Mouse (Mus musculus) midbrain, postnatal 0 days (tissue): Measurements from ENCODE around the gene Lias. TPM values are rescaled to one million over a fixed set of nuclear protein-coding genes. Genes with fewer than 3 reads are reported as not detected.

ENCODE experiments used
- ATAC-seq: fragments of 200-750 bp; cut with Nextera tagmentation; 2 replicates; pipeline ENCODE4 v1.8.0; 2017; ENCODE audit warnings: moderate number of reproducible peaks, mild to moderate bottlenecking, moderate TSS enrichment, moderate library complexity; ENCODE audit not compliant: low FRiP score
- DNase-seq: peaks from one replicate; pipeline ENCODE4 v3.0.0-alpha.2; 2015; ENCODE audit warnings: low spot score
- H3K27ac ChIP-seq: fragments of 300-500 bp; sonication (generic); 2 replicates; pipeline ENCODE4 v1.5.1; 2014; ENCODE audit warnings: low read depth, mild to moderate bottlenecking, low read length, mixed read lengths
- H3K27me3 ChIP-seq: fragments of 300-500 bp; sonication (generic); 2 replicates; pipeline ENCODE4 v1.6.1; 2014; ENCODE audit warnings: low read length, control low read depth, mixed read lengths; ENCODE audit not compliant: insufficient read depth
- H3K36me3 ChIP-seq: fragments of 300-500 bp; sonication (generic); 2 replicates; pipeline ENCODE4 v1.6.1; 2014; ENCODE audit warnings: low read length, control low read depth, mixed read lengths; ENCODE audit not compliant: insufficient read depth
- H3K4me1 ChIP-seq: fragments of 300-500 bp; sonication (generic); 2 replicates; pipeline ENCODE4 v1.6.1; 2014; ENCODE audit warnings: mild to moderate bottlenecking, control low read depth, antibody characterized with exemption, low read length, mixed read lengths; ENCODE audit not compliant: insufficient read depth
- H3K4me2 ChIP-seq: fragments of 300-500 bp; sonication (generic); 2 replicates; pipeline ENCODE4 v1.6.1; 2014; ENCODE audit warnings: low read depth, mild to moderate bottlenecking, low read length, mixed read lengths; ENCODE audit not compliant: poor library complexity, severe bottlenecking
- H3K4me3 ChIP-seq: fragments of 300-500 bp; sonication (generic); 2 replicates; pipeline ENCODE4 v1.5.1; 2014; ENCODE audit warnings: low read depth, mild to moderate bottlenecking, low read length, moderate library complexity
- H3K9ac ChIP-seq: fragments of 300-500 bp; sonication (generic); replicated peaks from 2 replicates; pipeline ENCODE4 v1.6.1; 2014; ENCODE audit warnings: mild to moderate bottlenecking, low read length, moderate library complexity, mixed read lengths; ENCODE audit not compliant: poor library complexity, severe bottlenecking
- H3K9me3 ChIP-seq: fragments of 300-500 bp; sonication (generic); 2 replicates; pipeline ENCODE4 v1.6.1; 2016; ENCODE audit warnings: low read length, control low read depth
- CTCF ChIP-seq: IDR thresholded peaks from 2 replicates; pipeline ENCODE4 v1.5.1; 2016; ENCODE audit warnings: antibody characterized with exemption, mild to moderate bottlenecking
- WGBS: fragments of 180-500 bp; shearing (Covaris S2); extraction: QIAGEN DNeasy Blood & Tissue Kit; methylation state at CpG from one replicate; pipeline ENCODE4 v1.1.7; 2014; 5-methylcytosine and 5-hydroxymethylcytosine counted together
- polyA plus RNA-seq: library from polyadenylated mRNA; unstranded; fragments of >200 nt; fragmentation: Nextera tagmentation; extraction: Ambion mirVana; gene quantifications from 2 replicates; pipeline ENCODE4 v1.2.1, GENCODE M21; 2015
- total RNA-seq: library from RNA; depleted of rRNA; stranded (reverse); fragments of >200 nt; gene quantifications from 2 replicates; pipeline ENCODE4 v1.2.3, GENCODE M21; 2014; rRNA removed

Gene Lias
- total RNA-seq (18.6 and 34.3 TPM in 2 replicates), polyA plus RNA-seq (66.2 and 68.4 TPM in 2 replicates)

- Histone ChIP-seq H3K9me3 (no peaks in the 10 kb centered on the region), H3K4me3 (peak within 1 kb of the TSS; percentile 91), H3K4me2 (peak within 1 kb of the TSS; percentile 67), H3K27ac (peak within 1 kb of the TSS; percentile 97), H3K4me1 (no peaks in the 10 kb centered on the region), H3K27me3 (no peaks in the 10 kb centered on the region), H3K36me3 (peaks cover 13% of the 10 kb centered on the region), H3K9ac (peak within 1 kb of the TSS; percentile 99)
- no peak for TF ChIP-seq CTCF
- under 1% methylated on average over 83 of the region's 83 CpGs for WGBS
- DNase-seq: peak; percentile 99
- peak; percentile 98 for ATAC-seq
These were observed at the start of gene Lias, which contains the start of gene Rpl9 for GRCm38 (mm10) chr5:65390648-65391644. Gene Lias (plus strand): TSS chr5:65391497. Gene Rpl9 (minus strand): TSS chr5:65391444.

GRCm38 (mm10) chr5:65348168-65348567 lies 43.1 kb upstream of the Lias start, which contains the start of gene Klb:
Gene Klb (plus strand): TSS chr5:65348314.
- Histone ChIP-seq H3K36me3 (no peaks in the 10 kb centered on the region), H3K4me1 (no peaks in the 10 kb centered on the region), H3K4me2 (peak within 1 kb of the TSS; percentile 18), H3K27ac (no peak within 1 kb of the TSS), H3K9me3 (no peaks in the 10 kb centered on the region), H3K4me3 (no peak within 1 kb of the TSS), H3K27me3 (no peaks in the 10 kb centered on the region), H3K9ac (0 out of 2 replicates have a peak within 1 kb of the TSS, but pooled peaks have one; percentile 19)
- DNase-seq (peak; percentile 3), ATAC-seq (no peak)
- WGBS: 41% methylated on average over 15 of the region's 15 CpGs
- TF ChIP-seq CTCF: no peak

GRCm38 (mm10) chr5:65350508-65350907 lies 40.8 kb upstream of the Lias start:
- no peaks in the 10 kb centered on the region for H3K4me1 ChIP-seq
- no peaks in the 10 kb centered on the region for H3K36me3 ChIP-seq
- no peaks in the 10 kb centered on the region for H3K9me3 ChIP-seq
- H3K4me2 ChIP-seq: no peak overlapping the region
- 76% methylated on average over 10 of the region's 10 CpGs for WGBS
- no peak overlapping the region for H3K9ac ChIP-seq
- H3K27me3 ChIP-seq: no peaks in the 10 kb centered on the region
- no peak overlapping the region for H3K27ac ChIP-seq
- ATAC-seq (no peak), DNase-seq (no peak)
- TF ChIP-seq CTCF: no peak
- no peak overlapping the region for H3K4me3 ChIP-seq

GRCm38 (mm10) chr5:65354097-65354496 lies 37.2 kb upstream of the Lias start:
- Histone ChIP-seq H3K4me2 (no peak overlapping the region), H3K9ac (no peak overlapping the region), H3K9me3 (no peaks in the 10 kb centered on the region), H3K27ac (no peak overlapping the region), H3K4me3 (no peak overlapping the region), H3K4me1 (no peaks in the 10 kb centered on the region), H3K36me3 (no peaks in the 10 kb centered on the region), H3K27me3 (no peaks in the 10 kb centered on the region)
- no peak for TF ChIP-seq CTCF
- DNase-seq: no peak
- no peak for ATAC-seq
- 81% methylated on average over 3 of the region's 3 CpGs for WGBS

GRCm38 (mm10) chr5:65354985-65355384 lies 36.3 kb upstream of the Lias start:
- H3K27ac ChIP-seq: no peak overlapping the region
- DNase-seq: no peak
- no peaks in the 10 kb centered on the region for H3K27me3 ChIP-seq
- TF ChIP-seq CTCF: no peak
- 75% methylated on average over 5 of the region's 5 CpGs for WGBS
- no peak overlapping the region for H3K9ac ChIP-seq
- H3K4me1 ChIP-seq: no peaks in the 10 kb centered on the region
- H3K4me2 ChIP-seq: no peak overlapping the region
- no peaks in the 10 kb centered on the region for H3K36me3 ChIP-seq
- no peaks in the 10 kb centered on the region for H3K9me3 ChIP-seq
- no peak for ATAC-seq
- no peak overlapping the region for H3K4me3 ChIP-seq

GRCm38 (mm10) chr5:65356851-65357250 lies 34.4 kb upstream of the Lias start:
- no peak for DNase-seq
- no peak for TF ChIP-seq CTCF
- Histone ChIP-seq H3K27me3 (no peaks in the 10 kb centered on the region), H3K4me1 (no peaks in the 10 kb centered on the region), H3K9me3 (no peaks in the 10 kb centered on the region), H3K9ac (no peak overlapping the region), H3K4me3 (no peak overlapping the region), H3K27ac (no peak overlapping the region), H3K4me2 (no peak overlapping the region), H3K36me3 (no peaks in the 10 kb centered on the region)
- no peak for ATAC-seq
- 84% methylated on average over 6 of the region's 6 CpGs for WGBS
